Mouse (Mus musculus) midbrain, embryonic 15.5 days (tissue): ENCODE data around the gene Kbtbd13. TPM values are rescaled to one million over a fixed set of nuclear protein-coding genes. Genes with fewer than 3 reads are reported as not detected.
A peak's percentile ranks its signal among the peaks of the same experiment; 100 is the strongest.

ENCODE experiments used
- ATAC-seq: fragments of 200-750 bp; cut with Nextera tagmentation; replicated peaks from 2 replicates; pipeline ENCODE4 v1.8.0; 2017; ENCODE audit warnings: moderate TSS enrichment
- H3K27ac ChIP-seq: fragments of 300-500 bp; sonication (generic); 2 replicates; pipeline ENCODE4 v1.5.1; 2015; ENCODE audit warnings: mild to moderate bottlenecking, inconsistent platforms
- H3K27me3 ChIP-seq: fragments of 300-500 bp; sonication (generic); replicated peaks from 2 replicates; pipeline ENCODE4 v1.6.1; 2015; ENCODE audit warnings: inconsistent platforms
- H3K36me3 ChIP-seq: fragments of 300-500 bp; sonication (generic); replicated peaks from 2 replicates; pipeline ENCODE4 v1.6.1; 2015; ENCODE audit warnings: inconsistent platforms
- H3K4me1 ChIP-seq: fragments of 300-500 bp; sonication (generic); 2 replicates; pipeline ENCODE4 v1.6.1; 2015; ENCODE audit warnings: inconsistent platforms
- H3K4me2 ChIP-seq: fragments of 300-500 bp; sonication (generic); 2 replicates; pipeline ENCODE4 v1.6.1; 2015; ENCODE audit warnings: inconsistent platforms, mild to moderate bottlenecking, moderate library complexity
- H3K4me3 ChIP-seq: fragments of 300-500 bp; sonication (generic); 2 replicates; pipeline ENCODE4 v1.5.1; 2015; ENCODE audit warnings: mild to moderate bottlenecking, inconsistent platforms
- H3K9ac ChIP-seq: fragments of 300-500 bp; sonication (generic); 2 replicates; pipeline ENCODE4 v1.6.1; 2015; ENCODE audit warnings: mild to moderate bottlenecking, inconsistent platforms
- H3K9me3 ChIP-seq: fragments of 300-500 bp; sonication (generic); 2 replicates; pipeline ENCODE4 v1.6.1; 2016; ENCODE audit warnings: inconsistent platforms
- WGBS: fragments of 180-500 bp; shearing (Covaris S2); methylation state at CpG from one replicate; pipeline ENCODE4 v1.1.7; 2015; ENCODE audit warnings: mixed read lengths; 5-methylcytosine and 5-hydroxymethylcytosine counted together
- polyA plus RNA-seq: library from polyadenylated mRNA; unstranded; fragments of >200 nt; fragmentation: Nextera tagmentation; extraction: Ambion mirVana; gene quantifications from 2 replicates; pipeline ENCODE4 v1.2.1, GENCODE M21; 2015

The Kbtbd13 gene
- polyA plus RNA-seq, 1 experiment from 2014 or later = 0.56 TPM

- H3K27me3 ChIP-seq = no peaks in the 10 kb centered on the region
- H3K9ac ChIP-seq = no peak overlapping the region
- H3K4me1 ChIP-seq = no peaks in the 10 kb centered on the region
- WGBS = 57% methylated on average over 3 of the region's 3 CpGs
- no peak overlapping the region for H3K27ac ChIP-seq
- H3K4me3 ChIP-seq = no peak overlapping the region
- no peak overlapping the region for H3K4me2 ChIP-seq
- ATAC-seq = no peak
- H3K9me3 ChIP-seq = no peaks in the 10 kb centered on the region
- H3K36me3 ChIP-seq = no peaks in the 10 kb centered on the region
Observed at GRCm38 (mm10) chr9:65417738-65418137, 26.3 kb upstream of the Kbtbd13 start.

- no peak overlapping the region for H3K27ac ChIP-seq
- no peaks in the 10 kb centered on the region for H3K9me3 ChIP-seq
- H3K4me3 ChIP-seq = no peak overlapping the region
- WGBS = 86% methylated on average over 3 of the region's 3 CpGs
- H3K9ac ChIP-seq = no peak overlapping the region
- ATAC-seq = no peak
- H3K4me2 ChIP-seq = no peak overlapping the region
- H3K27me3 ChIP-seq = no peaks in the 10 kb centered on the region
- no peaks in the 10 kb centered on the region for H3K4me1 ChIP-seq
- H3K36me3 ChIP-seq = no peaks in the 10 kb centered on the region
Observed at GRCm38 (mm10) chr9:65411326-65411725, 19.9 kb upstream of the Kbtbd13 start.

- H3K9me3 ChIP-seq = no peaks in the 10 kb centered on the region
- H3K4me2 ChIP-seq = no peak overlapping the region
- H3K27ac ChIP-seq = no peak overlapping the region
- H3K4me3 ChIP-seq = no peak overlapping the region
- no peaks in the 10 kb centered on the region for H3K27me3 ChIP-seq
- ATAC-seq = no peak
- H3K4me1 ChIP-seq = no peaks in the 10 kb centered on the region
- H3K9ac ChIP-seq = no peak overlapping the region
- WGBS = 85% methylated on average over 8 of the region's 8 CpGs
- no peaks in the 10 kb centered on the region for H3K36me3 ChIP-seq
Observed at GRCm38 (mm10) chr9:65410378-65410777, 18.9 kb upstream of the Kbtbd13 start.

GRCm38 (mm10) chr9:65408871-65409295, 17.4 kb upstream of the Kbtbd13 start:
- 72% methylated on average over 5 of the region's 5 CpGs for WGBS
- ATAC-seq = no peak
- Histone ChIP-seq H3K4me3 (no peak overlapping the region), H3K27me3 (no peaks in the 10 kb centered on the region), H3K9ac (no peak overlapping the region), H3K9me3 (no peaks in the 10 kb centered on the region), H3K4me1 (no peaks in the 10 kb centered on the region), H3K27ac (no peak overlapping the region), H3K4me2 (no peak overlapping the region), H3K36me3 (no peaks in the 10 kb centered on the region)

- Histone ChIP-seq H3K27me3 (no peaks in the 10 kb centered on the region), H3K4me1 (no peaks in the 10 kb centered on the region), H3K27ac (no peak overlapping the region), H3K36me3 (no peaks in the 10 kb centered on the region), H3K9me3 (no peaks in the 10 kb centered on the region), H3K4me3 (no peak overlapping the region), H3K9ac (no peak overlapping the region), H3K4me2 (no peak overlapping the region)
- no peak for ATAC-seq
- 82% methylated on average over 3 of the region's 3 CpGs for WGBS
Observed at GRCm38 (mm10) chr9:65407861-65408260, 16.4 kb upstream of the Kbtbd13 start.

GRCm38 (mm10) chr9:65407327-65407726, 15.9 kb upstream of the Kbtbd13 start:
- H3K9ac ChIP-seq = no peak overlapping the region
- ATAC-seq = no peak
- no peak overlapping the region for H3K4me2 ChIP-seq
- no peak overlapping the region for H3K4me3 ChIP-seq
- H3K27ac ChIP-seq = no peak overlapping the region
- H3K4me1 ChIP-seq = no peaks in the 10 kb centered on the region
- H3K27me3 ChIP-seq = no peaks in the 10 kb centered on the region
- WGBS = 82% methylated on average over 5 of the region's 5 CpGs
- H3K36me3 ChIP-seq = no peaks in the 10 kb centered on the region
- H3K9me3 ChIP-seq = no peaks in the 10 kb centered on the region

GRCm38 (mm10) chr9:65405184-65405449, 13.7 kb upstream of the Kbtbd13 start:
- no peaks in the 10 kb centered on the region for H3K36me3 ChIP-seq
- no peak overlapping the region for H3K4me3 ChIP-seq
- H3K4me2 ChIP-seq = no peak overlapping the region
- H3K27ac ChIP-seq = no peak overlapping the region
- H3K27me3 ChIP-seq = no peaks in the 10 kb centered on the region
- no peaks in the 10 kb centered on the region for H3K4me1 ChIP-seq
- H3K9me3 ChIP-seq = no peaks in the 10 kb centered on the region
- no peak overlapping the region for H3K9ac ChIP-seq
- 82% methylated on average over 2 of the region's 2 CpGs for WGBS
- no peak for ATAC-seq

- no peak overlapping the region for H3K4me2 ChIP-seq
- no peaks in the 10 kb centered on the region for H3K9me3 ChIP-seq
- H3K36me3 ChIP-seq = no peaks in the 10 kb centered on the region
- H3K9ac ChIP-seq = no peak overlapping the region
- ATAC-seq = no peak
- no peaks in the 10 kb centered on the region for H3K27me3 ChIP-seq
- H3K4me3 ChIP-seq = no peak overlapping the region
- H3K4me1 ChIP-seq = no peaks in the 10 kb centered on the region
- no peak overlapping the region for H3K27ac ChIP-seq
- WGBS = 74% methylated on average over 15 of the region's 15 CpGs
Observed at GRCm38 (mm10) chr9:65404331-65405183, 13.1 kb upstream of the Kbtbd13 start.

GRCm38 (mm10) chr9:65399934-65400333, 8.5 kb upstream of the Kbtbd13 start:
- no peaks in the 10 kb centered on the region for H3K36me3 ChIP-seq
- peaks cover 9% of the 10 kb centered on the region for H3K4me1 ChIP-seq
- H3K9me3 ChIP-seq = no peaks in the 10 kb centered on the region
- H3K4me3 ChIP-seq = no peak overlapping the region
- no peak overlapping the region for H3K27ac ChIP-seq
- H3K9ac ChIP-seq = no peak overlapping the region
- 83% methylated on average over 6 of the region's 6 CpGs for WGBS
- H3K4me2 ChIP-seq = no peak overlapping the region
- ATAC-seq = no peak
- no peaks in the 10 kb centered on the region for H3K27me3 ChIP-seq

- no peak within 1 kb of the TSS for H3K27ac ChIP-seq
- no peaks in the 10 kb centered on the region for H3K36me3 ChIP-seq
- ATAC-seq = peak; percentile 62
- peak within 1 kb of the TSS; percentile 46 for H3K4me3 ChIP-seq
- no peaks in the 10 kb centered on the region for H3K27me3 ChIP-seq
- no peaks in the 10 kb centered on the region for H3K9me3 ChIP-seq
- under 1% methylated on average over 23 of the region's 24 CpGs for WGBS
- peak within 1 kb of the TSS; percentile 52 for H3K9ac ChIP-seq
- peak within 1 kb of the TSS; percentile 64 for H3K4me2 ChIP-seq
- H3K4me1 ChIP-seq = peaks cover 9% of the 10 kb centered on the region
Observed at GRCm38 (mm10) chr9:65398279-65398678, 6.8 kb upstream of the Kbtbd13 start, which contains the start of gene Rasl12. Rasl12 (plus strand) TSS chr9:65398506.

- Histone ChIP-seq H3K27ac (no peak overlapping the region), H3K4me3 (no peak overlapping the region), H3K4me1 (peaks cover 17% of the 10 kb centered on the region), H3K9me3 (0 out of 2 replicates have a peak, but pooled peaks cover 3% of the 10 kb centered on the region), H3K27me3 (peaks cover 31% of the 10 kb centered on the region), H3K36me3 (no peaks in the 10 kb centered on the region), H3K9ac (no peak overlapping the region), H3K4me2 (no peak overlapping the region)
- 68% methylated on average over 2 of the region's 2 CpGs for WGBS
- ATAC-seq = no peak
Observed at GRCm38 (mm10) chr9:65394360-65394759, 2.9 kb upstream of the Kbtbd13 start.

GRCm38 (mm10) chr9:65393606-65394005, 2.2 kb upstream of the Kbtbd13 start:
- H3K9me3 ChIP-seq = 0 out of 2 replicates have a peak, but pooled peaks cover 3% of the 10 kb centered on the region
- WGBS = 54% methylated on average over 2 of the region's 2 CpGs
- H3K27ac ChIP-seq = no peak overlapping the region
- peaks cover 15% of the 10 kb centered on the region for H3K4me1 ChIP-seq
- no peak overlapping the region for H3K4me2 ChIP-seq
- no peak for ATAC-seq
- H3K27me3 ChIP-seq = peaks cover 37% of the 10 kb centered on the region
- H3K4me3 ChIP-seq = no peak overlapping the region
- H3K36me3 ChIP-seq = no peaks in the 10 kb centered on the region
- H3K9ac ChIP-seq = no peak overlapping the region
